Mouse (Mus musculus): Measurements from ENCODE around the gene Cog8.

The Cog8 gene

DNA sequence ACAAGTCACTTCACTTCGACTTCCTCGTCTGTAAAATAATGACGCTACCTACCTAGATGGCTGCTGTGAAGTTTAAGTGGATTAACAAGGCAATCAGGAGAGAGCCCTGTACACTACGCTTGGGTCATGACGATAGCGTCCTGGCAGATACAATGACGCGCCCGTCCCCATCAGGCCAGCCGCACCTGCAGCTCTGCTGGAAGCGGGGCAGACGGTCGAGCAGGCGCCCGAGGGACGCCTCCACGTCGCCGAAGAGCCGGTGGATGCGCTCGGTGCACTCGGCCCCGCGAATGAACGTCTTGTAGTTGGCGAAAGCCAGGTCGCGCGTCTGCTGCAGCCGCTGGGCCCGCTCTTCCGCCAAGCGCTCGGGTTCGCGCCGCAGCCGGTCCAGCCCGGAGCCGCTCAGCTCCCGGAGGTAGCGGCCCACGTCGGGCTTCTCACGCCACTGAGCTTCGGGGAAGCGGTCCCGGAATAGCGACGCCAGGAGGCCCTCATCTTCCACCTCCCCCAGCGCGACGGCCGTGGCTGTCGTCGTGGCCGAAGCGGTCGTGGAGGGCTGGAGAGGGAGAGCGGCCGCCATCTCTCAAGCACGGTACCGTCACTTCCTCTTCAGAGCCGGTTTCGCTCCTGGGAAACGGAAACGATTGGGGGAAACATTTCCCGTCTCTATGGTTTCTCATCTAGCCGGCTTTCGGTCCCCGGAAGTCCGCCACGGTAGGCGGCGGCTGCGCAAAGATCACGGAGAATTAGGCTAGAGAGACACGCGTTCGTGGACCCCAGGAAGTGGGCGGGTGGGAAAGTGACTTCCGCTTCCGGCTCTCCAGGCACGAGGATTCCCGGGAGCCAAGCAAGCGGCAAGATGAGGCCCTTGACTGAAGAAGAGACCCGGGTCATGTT lies at the start of gene Cog8, which contains the start of gene Nip7:
TSS of gene Cog8 (minus strand) at position 614 of the 897 bp plus-strand sequence.
TSS of gene Nip7 (plus strand) at position 802 of the 897 bp plus-strand sequence.
- peak; percentile 86 for DNase-seq (ENCODE audit: low read depth, low spot score)

DNA sequence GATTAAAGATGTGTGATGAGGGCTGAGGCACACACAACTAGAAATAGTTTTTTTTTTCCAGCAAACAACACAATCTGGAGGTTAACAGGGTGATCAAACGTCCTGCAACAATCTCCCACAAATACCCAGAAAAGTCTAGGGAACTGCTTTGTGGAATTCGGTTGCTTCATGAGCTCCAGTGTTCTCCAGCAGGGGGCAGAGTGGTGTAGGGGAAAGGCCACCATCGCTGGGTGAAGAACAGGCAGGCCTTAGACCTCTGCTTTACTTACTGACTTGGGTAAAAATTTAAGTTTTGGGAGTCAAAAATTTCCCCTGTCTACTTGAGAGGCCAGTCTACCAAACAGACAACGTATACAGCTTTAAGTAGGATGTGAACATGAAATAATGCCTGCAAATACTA lies 48.1 kb upstream of the Cog8 start:
- no peak for DNase-seq (ENCODE audit: low read depth, low spot score)

DNA sequence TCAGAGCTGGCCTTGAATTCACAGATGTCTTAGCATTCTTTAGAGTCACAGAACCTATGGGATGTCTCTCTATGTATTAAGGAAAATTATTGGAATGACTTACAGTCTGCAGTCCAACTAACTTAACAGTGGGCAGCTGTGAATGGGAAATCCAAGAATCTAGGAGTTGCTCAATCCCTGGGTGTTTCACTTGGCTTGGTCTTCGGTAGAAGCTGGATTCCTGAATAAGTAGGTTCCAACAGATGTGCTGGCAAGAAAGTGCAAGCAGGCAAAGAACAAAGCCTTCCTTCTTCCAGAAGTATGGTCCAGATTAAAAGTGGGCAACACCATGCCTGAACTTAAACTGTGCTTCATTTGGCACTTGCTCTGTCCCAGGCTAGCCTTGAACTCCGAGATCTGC lies 44.1 kb upstream of the Cog8 start:
- DNase-seq (ENCODE audit: low read depth, low spot score): no peak

DNA sequence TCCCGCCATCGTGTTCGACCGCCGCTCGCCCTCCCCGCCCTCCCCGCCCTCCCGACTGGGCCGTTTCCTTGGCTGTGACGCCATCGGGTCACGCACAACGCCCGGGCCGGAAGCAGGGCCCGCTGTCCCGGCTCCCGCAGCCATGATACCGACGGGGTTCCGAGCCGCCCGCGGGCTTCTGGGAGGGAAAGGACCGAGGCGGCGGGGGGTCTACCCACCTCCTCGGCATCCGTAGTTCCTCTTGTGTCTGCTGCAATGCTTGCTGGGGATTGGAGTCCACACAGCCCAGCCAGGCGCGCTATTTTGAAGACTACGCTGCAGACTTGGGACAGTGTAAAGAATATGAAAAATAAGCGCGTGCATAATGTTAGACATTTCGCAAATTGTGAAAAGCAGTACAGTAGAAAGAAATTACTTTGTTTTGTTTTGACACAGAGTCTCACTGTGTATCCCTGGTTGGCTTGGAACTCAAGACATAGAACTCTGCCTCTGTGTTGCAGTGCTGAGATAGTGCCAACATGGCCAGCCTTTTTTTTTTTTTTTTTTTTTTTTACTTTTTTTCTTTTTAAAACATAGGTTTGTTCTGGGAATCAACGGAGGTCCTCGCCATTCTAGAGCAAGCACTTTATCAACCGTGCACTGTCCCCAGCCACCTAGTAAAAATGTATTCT lies 40.0 kb upstream of the Cog8 start, which contains the start of gene Terf2:
TSS of gene Terf2 (minus strand) at position 182 of the 671 bp plus-strand sequence.
- DNase-seq (ENCODE audit: low read depth, low spot score): peak; percentile 71

DNA sequence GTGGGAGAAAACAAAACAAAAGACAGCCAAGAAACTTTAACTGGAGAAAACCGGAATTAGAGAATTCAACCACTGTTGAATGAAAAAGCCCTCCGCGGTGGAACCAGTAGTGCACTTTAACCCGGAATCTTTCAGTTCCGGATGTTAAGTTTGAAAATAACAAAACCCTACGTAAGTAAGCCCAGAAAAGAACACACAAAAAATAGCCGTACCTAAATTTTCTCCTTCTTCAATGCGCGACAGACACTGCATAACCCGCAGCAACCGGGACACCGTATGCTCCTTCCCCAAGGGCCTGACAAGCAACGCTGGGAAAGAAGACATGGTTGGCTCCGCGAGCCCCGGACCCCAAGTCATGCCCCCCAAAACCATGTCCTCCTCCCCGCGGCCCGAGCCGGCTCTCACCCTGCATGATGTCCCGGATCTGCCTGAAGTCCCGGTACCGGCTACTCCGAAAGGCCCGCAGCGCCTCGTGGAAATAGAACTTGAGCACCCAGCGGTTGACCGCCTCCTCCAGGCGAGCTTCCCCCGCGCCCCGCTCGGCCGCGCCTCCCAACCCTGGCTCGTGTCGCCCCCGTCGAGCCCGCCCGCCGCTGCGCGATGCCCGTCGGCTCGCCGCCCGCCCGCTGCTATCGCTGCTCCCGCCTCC lies 39.4 kb upstream of the Cog8 start:
- DNase-seq (ENCODE audit: low read depth, low spot score): no peak

DNA sequence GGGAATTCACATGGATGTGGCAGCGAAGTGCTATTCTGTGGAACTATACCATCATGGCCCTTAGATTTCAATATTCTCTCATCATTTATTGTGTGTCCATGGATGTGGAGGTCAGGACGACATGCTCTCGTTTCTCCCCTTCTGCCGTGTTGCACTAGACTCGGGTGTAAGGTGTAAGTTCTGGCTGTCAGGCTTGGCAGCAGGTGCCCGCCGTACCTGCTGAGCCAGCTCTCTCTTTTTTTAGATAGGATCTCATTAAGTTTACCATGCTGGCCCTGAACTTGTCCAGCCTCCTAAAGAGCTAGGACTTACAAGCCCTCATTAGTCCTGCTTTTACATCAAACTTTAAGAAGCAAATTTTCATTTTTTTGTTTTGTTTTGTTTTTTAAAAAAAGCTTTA lies 34.0 kb upstream of the Cog8 start:
- DNase-seq (ENCODE audit: low read depth, low spot score): no peak

DNA sequence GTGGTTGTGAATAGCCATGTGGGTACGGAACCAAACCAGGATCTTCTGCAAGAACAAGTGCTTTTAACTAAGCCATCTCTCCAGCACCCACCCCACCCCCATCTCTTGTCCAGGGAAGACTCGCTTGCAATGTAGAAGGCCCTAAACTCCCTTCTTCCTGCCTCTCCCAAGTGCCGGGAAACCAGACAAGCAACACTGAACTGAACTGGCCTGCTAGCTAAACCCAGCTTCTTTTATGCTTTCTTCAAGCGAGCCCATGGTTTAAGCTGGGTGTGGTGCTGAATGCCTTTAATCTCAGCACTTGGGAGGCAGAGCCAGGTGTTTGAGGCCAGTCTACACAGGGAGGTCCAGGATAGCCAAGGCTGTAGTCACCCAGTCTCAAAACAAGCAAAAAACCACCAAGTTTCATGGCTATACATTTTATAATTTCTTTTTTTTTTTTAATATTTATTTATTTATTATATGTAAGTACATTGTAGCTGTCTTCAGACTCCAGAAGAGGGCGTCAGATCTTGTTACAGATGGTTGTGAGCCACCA lies 32.1 kb upstream of the Cog8 start:
- no peak for DNase-seq (ENCODE audit: low read depth, low spot score)

DNA sequence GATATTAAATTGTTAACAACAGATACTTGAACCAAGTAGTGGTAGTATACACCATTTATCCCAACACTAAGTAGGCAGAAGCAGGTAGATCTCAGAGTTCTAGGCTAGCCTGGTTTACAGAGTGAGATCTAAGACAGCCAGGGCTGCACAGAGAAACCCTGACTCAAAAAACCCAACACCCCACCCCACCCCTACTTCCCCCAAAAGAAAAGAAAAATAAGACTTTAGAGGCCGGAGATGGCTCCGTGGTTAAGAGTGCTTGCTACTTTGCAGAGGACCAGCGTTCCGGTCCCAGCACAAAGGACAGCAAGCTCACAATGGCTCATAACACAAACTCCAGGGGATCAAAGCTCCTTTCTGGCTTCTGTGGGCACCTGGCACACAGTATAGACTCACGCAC lies 29.5 kb upstream of the Cog8 start:
- no peak for DNase-seq (ENCODE audit: low read depth, low spot score)

DNA sequence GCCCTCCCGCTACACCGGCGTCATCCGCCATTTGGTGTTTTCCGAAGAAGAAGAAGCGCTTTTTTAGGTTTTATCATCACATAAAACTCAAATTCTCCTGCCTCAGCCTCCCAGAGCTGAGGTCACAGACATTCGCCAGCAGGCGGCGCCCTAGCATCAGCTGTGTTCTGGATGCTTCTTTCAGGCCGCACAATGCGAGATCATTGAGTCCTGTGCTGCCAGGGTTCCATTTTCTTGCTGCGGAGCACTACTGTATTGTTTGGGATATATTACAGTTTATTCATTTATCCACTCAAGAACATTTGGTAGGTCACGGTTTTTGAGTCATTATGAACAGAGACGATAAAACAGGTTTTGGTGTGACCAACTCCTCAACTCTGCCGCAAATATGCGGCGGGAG lies 28.9 kb upstream of the Cog8 start:
- no peak for DNase-seq (ENCODE audit: low read depth, low spot score)

DNA sequence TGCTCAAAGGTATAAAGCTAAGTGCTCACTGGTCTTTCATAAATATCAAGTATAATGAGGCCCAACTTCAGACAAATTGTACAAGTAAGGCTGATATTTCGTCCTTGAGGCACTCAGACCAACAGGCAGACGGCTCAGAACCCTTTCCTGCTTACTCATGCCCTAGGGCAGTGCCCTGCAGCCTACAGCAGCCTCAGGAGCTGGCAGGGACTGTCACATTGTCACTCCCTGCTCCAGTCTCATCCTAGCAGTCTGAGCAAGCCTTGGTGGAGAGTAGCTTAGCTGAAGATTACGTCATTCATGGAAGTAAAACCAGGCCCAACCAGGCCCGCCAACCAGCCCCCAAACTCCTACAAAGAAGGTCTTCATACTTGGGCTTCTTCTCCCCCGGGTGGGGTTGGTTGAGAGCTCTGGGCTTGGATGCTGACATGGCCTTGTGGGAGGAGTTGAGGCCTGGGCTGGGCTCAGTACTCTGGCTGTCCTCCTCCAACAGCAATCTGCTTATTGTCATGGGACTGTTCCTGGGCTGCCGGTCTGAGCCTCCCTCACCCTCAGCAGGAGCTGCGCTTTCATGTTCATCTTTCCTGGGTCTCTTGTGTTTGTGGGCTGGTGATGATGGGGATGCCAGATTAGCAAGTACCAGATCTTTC lies 19.9 kb upstream of the Cog8 start:
- DNase-seq (ENCODE audit: low read depth, low spot score): no peak

DNA sequence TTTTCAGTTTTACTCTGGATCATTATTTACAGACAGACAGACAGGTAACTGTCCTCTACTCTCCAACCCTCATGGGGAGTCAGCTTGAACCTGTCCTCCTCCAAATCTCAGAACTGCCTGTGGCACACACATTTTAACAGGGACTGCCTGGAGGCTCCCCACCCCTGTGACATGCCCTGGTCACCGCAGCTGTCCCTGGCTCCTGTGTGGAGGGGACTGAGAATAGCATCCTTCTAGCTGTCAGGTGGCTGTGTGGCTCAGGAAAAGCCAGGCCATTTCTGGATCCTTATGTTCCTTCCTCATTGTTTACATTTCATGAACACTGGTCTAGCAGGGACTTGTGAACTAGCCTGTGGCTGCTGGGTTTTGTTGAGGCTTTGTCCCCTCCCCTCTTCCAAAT lies 17.6 kb upstream of the Cog8 start:
- DNase-seq (ENCODE audit: low read depth, low spot score): no peak

DNA sequence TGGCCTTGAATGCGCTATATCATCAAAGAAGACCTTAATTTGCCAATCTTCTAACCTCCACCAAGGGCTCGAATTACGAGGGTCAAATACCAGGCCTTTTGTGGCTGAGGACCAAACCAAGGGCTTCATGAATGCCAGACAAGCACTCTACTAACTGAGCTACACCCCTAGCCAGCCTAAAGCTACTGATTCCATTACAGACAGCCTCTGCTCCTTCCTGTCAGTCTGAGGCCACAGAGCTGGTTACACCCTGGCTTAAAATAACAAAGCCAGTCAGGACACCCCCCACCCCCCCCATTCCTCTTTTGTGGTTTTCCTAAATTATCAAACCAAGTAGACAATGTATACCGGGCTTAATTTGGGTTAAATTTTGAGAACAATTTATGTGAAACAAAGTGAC lies 17.2 kb upstream of the Cog8 start:
- DNase-seq (ENCODE audit: low read depth, low spot score): no peak

DNA sequence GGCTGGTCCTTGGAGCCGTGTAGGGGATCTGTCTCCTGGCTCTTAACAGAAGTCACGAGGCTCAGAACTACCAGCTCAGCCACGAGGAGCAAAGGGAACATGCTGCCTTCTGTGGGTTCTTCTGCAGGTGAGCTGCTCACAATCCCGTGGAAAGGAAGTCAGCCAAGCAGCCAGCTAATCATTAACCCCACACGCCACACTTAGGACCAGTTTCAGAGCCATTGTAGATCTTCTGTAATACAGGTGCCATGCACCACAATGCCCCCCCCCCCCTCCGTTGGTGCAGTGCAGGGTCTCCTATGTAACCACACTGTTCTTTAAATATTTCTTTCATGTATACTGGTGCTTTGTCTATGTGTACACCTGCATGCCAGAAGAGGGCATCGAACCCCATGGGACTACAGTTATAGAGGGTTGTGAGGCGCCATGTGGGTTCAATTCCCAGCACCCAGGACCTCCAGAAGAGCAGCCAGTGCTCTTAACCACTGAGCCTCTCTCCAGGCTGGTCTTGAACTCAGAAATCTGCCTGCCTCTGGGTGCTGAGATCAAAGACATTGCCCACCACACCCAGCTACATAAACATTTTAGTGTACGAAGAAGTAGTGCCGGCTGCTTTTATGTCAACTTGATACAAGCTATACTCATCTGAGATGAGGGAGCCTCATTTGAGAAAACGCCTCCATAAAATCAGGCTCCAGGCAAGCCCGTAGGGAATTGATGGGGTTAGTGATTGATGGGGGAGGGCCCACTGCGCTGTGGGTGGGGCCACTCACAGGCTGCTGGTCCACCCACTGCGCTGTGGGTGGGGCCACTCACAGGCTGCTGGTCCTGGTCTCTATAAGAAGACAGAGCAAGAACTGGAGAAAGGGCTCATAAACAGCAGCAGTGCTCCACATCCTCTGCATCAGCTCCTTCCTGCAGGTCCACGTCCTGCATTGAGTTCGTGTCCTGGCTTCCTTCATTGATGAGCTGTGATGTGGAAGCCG lies 9.3 kb upstream of the Cog8 start, which contains the start of gene Tmed6:
TSS of gene Tmed6 (minus strand) at position 134 of the 986 bp plus-strand sequence.
- peak; percentile 69 for DNase-seq (ENCODE audit: low read depth, low spot score)

DNA sequence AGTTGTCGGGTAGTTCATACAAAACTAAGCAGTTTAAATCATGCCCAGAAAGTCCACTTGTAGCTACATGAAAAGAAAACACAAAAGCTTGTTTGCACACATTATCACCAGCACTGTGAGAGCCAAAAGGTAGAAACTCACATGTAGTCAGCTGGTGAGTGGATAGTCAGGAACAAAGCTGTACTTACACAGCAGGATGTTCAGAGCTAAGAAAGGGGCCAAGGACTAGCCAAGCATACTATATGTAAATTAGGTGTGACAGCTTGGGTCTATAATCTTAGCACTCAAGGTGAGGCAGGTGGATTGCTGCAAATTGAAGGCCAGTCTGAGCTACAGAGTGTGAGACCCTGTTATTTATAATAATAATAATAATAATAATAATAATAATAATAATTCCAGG lies 6.1 kb upstream of the Cog8 start:
- no peak for DNase-seq (ENCODE audit: low read depth, low spot score)

DNA sequence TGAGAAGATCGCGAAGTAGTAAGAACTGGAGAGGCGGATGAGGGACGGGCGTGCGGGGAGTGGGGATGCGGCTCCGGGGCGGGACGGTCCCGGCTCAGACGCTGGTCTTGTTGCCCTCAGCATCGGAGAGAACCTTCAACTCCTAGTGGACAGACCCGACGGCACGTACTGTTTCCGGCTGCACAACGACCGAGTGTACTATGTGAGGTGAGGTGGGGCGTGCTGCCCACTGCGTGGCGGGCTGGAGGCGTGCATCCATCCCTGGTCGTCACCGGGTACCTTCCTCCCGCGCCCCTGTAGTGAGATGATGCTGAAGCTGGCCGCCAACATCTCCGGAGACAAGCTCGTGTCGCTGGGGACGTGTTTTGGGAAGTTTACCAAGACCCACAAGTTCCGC lies 482 bp upstream of the Cog8 start:
- DNase-seq (ENCODE audit: low read depth, low spot score): no peak

DNA sequence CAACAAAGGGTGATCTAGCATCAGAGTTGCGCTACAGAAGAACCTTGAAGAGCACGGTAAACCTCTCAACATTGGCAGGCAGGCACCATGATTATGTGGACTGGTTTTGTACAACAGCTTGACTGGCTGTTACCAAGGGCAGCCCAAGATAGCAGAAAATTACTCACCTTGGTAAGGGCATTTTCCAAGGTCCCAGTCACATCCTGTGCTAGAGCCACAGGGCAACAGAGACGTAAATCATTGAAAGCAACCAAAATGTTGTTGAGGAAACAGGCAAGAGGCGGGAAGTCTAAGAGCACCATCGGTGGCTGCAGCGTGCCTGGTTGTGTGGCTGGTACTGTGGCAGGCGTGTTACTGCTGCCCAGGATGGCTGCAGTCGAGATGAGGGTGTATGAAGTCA lies 4.4 kb downstream of the Cog8 start:
- DNase-seq (ENCODE audit: low read depth, low spot score): no peak

DNA sequence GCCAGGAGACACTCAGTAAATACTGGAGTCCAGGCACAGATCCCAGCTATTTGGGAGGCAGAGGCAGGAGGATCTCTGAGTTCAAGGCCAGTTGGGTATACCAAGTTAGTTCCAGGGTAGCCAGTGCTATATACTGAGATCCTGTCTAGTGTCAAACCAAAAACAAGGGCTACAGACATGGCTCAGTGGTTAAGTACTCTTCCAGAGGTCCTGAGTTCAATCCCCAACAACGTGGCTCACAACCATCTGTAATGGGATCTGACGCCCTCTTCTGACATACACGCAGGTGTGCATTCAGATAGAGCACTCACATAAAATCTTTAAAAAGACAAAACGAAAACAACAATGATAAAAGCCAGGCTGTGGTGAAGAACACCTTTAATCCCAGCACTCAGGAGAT lies 7.0 kb downstream of the Cog8 start:
- no peak for DNase-seq (ENCODE audit: low read depth, low spot score)

DNA sequence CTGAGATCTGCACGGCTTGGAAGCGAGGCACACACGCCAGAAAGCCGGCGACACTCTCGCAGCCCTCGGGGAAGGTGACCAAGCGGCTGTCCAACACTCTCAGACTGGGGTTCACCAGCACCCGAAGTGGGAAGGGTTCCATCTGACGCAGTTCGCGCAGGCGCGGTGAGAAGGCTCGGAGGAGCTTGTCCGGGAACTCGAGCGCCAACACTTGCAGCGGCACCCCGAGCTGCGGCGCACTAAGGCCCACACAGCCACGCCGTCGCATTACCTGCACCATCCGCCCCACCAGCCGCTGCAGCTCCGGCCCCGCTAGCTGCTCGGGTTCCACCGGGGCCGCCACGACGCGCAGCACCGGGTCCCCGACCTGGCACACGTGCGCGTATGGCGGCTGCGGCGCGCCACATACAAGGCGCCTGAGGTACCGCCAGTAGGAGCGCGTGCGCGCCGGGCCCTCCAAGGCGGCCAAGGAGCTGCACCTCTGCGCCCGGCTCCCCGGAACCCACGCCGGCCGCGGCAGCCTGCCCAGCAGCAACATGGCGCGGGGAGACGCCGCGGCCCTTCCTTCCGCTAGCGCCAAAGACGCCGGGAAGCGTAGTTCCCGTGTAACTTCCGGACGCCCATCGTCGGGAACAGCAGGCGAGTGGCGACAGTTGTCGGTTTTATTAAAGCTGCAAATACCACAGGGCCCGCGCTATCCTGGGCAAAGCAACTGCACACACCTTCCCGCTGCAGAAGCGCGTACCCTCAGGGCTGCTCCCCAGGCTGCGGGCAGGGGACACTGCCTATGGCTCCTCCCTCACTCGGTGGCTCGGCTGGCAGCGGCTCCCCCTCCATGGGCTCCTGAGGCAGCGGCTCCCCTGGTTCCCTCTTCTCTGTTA lies 8.2 kb downstream of the Cog8 start, which contains the start of gene Pdf:
TSS of gene Pdf (minus strand) at position 554 of the 881 bp plus-strand sequence.
- DNase-seq (ENCODE audit: low read depth, low spot score): no peak

DNA sequence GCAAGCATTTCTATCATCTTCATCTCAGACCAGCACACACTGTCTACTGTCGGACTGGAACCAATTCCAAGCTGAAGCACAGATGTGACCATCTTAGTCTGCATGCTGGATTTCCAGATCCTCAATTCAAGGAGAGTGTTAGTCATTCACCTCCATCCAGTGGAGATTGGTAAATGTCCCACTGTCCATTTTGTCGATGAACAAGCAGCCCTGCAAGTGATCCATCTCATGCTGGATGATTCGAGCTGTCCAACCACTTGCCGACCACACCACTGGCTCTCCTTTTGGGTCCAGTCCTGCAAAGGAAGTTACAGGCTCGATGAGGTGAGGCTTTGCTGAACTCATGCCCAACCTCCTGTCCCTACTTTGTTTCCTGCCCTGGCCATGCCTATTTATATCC lies 9.5 kb downstream of the Cog8 start:
- DNase-seq (ENCODE audit: low read depth, low spot score): no peak
